Mouse (Mus musculus) limb, embryonic 14.5 days (tissue): ENCODE measurements at regions not wholly inside any gene's neighbourhood (a gene's known extent, or its start where the extent isn't known, plus 50 kb on each side); places are given as distances from the start of the nearest gene placed in this dataset.

Source experiments
- ATAC-seq: fragments of 200-750 bp; cut with Nextera tagmentation; 2 replicates; pipeline ENCODE4 v1.8.0; 2017; ENCODE audit warnings: low read depth, moderate number of reproducible peaks, moderate TSS enrichment; ENCODE audit not compliant: low FRiP score
- DNase-seq: peaks from one replicate; pipeline ENCODE4 v3.0.0-alpha.2; 2015; ENCODE audit warnings: low spot score
- H3K27ac ChIP-seq: fragments of 300-500 bp; sonication (generic); replicated peaks from 2 replicates; pipeline ENCODE4 v1.5.1; 2014; ENCODE audit warnings: low read depth, mild to moderate bottlenecking, low read length, moderate library complexity, mixed read lengths
- H3K27me3 ChIP-seq: fragments of 300-500 bp; sonication (generic); 2 replicates; pipeline ENCODE4 v1.6.1; 2014; ENCODE audit warnings: low read length, mixed read lengths; ENCODE audit not compliant: control insufficient read depth, insufficient read depth
- H3K36me3 ChIP-seq: fragments of 300-500 bp; sonication (generic); 2 replicates; pipeline ENCODE4 v1.6.1; 2014; ENCODE audit warnings: mild to moderate bottlenecking, low read length, moderate library complexity, mixed read lengths; ENCODE audit not compliant: control insufficient read depth, insufficient read depth
- H3K4me1 ChIP-seq: fragments of 300-500 bp; sonication (generic); 2 replicates; pipeline ENCODE4 v1.6.1; 2014; ENCODE audit warnings: antibody characterized with exemption, low read length, mixed read lengths; ENCODE audit not compliant: control insufficient read depth, insufficient read depth
- H3K4me2 ChIP-seq: fragments of 300-500 bp; sonication (generic); replicated peaks from 2 replicates; pipeline ENCODE4 v1.6.1; 2014; ENCODE audit warnings: low read depth, mild to moderate bottlenecking, low read length, moderate library complexity; ENCODE audit not compliant: severe bottlenecking
- H3K4me3 ChIP-seq: fragments of 300-500 bp; sonication (generic); replicated peaks from 2 replicates; pipeline ENCODE4 v1.5.1; 2014; ENCODE audit warnings: low read length
- H3K9ac ChIP-seq: fragments of 300-500 bp; sonication (generic); 2 replicates; pipeline ENCODE4 v1.6.1; 2014; ENCODE audit warnings: mild to moderate bottlenecking, low read depth, low read length, moderate library complexity; ENCODE audit not compliant: severe bottlenecking
- H3K9me3 ChIP-seq: fragments of 300-500 bp; sonication (generic); 2 replicates; pipeline ENCODE4 v1.6.1; 2016; ENCODE audit warnings: low read length; ENCODE audit not compliant: control insufficient read depth
- POLR2A ChIP-seq: fragments of 200-500 bp; IDR thresholded peaks from 2 replicates; pipeline ENCODE4 v1.8.0; 2012; ENCODE audit warnings: inconsistent platforms, mild to moderate bottlenecking, moderate library complexity, borderline replicate concordance; ENCODE audit not compliant: insufficient read depth, insufficient read length; ENCODE audit errors: extremely low read depth
- WGBS: fragments of 180-500 bp; shearing (Covaris S2); extraction: QIAGEN DNeasy Blood & Tissue Kit; methylation state at CpG from one replicate; pipeline ENCODE4 v1.1.7; 2014; 5-methylcytosine and 5-hydroxymethylcytosine counted together

DNA sequence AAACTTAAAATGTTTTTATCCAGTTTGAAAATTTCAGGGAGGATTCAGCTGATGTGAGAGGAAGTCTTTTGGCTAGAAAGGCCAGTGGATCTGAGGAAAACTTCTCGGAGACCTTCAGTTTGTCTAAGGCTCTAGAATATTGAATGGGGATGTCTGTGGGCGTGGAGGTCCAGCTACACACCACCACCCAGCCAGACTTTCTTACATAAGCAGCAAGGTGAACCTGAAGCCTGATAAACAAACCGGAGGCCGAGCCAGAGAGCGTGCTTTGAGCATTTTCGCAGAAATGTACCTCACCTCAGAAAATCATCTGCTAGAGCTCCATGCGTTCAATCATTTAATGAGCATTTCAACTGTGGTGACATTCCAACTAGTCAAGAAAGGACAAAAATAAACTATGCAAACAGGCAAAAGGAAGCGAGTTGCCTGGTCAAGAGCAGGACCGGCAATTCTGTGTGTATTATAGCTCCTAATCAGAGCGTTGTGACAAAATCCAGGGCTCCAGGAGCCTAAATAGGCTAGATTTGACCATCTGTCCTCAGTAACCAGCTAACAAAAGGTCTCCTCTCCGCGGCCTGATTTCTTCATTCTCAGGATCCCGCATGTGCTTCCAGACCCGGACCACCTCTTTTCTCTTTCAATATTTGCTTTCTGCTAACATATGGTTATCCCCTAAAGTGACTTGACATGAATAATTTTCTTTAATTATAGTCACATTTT is 946.5 kb upstream of the Car8 start:
- no peaks in the 10 kb centered on the region for H3K27me3 ChIP-seq
- ATAC-seq, result no peak
- no peaks in the 10 kb centered on the region for H3K9me3 ChIP-seq
- no peak overlapping the region for H3K9ac ChIP-seq
- no peak overlapping the region for H3K27ac ChIP-seq
- H3K4me1 ChIP-seq, result peaks cover 7% of the 10 kb centered on the region
- no peaks in the 10 kb centered on the region for H3K36me3 ChIP-seq
- no peak for DNase-seq
- peak overlapping the region; percentile 42 for H3K4me2 ChIP-seq
- no peak overlapping the region for H3K4me3 ChIP-seq
- no peak for TF ChIP-seq POLR2A
- WGBS, result 21% methylated on average over 14 of the region's 14 CpGs

DNA sequence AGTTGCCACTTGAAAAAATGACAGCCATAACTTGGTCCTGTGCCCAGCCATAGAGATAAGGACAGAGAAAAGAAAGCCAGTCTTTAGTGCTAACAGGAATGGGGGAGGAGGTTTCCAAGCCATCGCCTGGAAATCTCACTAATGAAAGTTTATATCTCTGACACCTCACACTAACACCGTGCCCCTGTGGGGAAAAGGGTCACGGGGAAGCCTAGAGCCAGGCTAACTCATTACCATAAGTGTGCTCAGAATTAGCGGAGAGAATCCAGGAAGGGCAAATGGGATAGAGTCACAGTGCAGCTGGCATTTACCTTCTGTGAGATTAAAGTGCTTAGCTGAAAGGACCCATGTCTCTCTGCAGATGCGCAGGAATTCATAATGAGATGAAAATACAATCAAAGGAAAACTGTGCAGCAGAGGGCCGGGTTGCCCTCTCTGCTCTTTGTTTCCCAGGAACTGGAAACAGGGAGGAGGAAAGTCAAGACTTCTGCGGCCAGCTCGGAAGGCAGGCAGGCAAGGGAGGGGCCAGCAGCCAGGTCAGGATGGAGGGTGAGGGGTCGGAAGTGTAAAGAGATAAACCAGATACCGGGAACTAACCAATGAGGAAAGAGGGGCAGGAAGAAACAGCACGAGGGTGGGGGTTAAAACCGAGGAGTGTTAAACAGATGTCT is 945.7 kb upstream of the Car8 start:
- peak overlapping the region; percentile 26; the same call in 1 of the 2 replicates for H3K9ac ChIP-seq

DNA sequence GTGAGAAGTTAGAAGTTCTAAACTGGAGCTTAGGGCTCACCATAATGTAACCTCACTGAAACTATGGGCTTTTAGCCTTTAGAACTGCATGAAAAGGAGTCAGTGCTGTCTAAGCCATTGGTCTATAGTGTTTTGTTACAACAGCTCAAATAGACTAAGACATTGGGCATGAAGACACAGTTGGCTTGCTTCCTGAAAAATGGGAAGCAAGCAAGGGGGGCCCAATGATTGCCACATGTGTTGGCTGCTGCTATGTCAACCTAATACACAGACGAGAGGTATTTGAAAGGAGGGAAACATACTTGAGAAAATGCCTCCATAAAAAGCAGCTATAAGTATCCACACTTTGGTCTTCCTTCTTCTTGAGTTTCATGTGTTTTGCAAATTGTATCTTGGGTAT is 935.5 kb upstream of the Car8 start:
- Histone ChIP-seq H3K27ac (no peak overlapping the region), H3K4me3 (no peak overlapping the region), H3K4me2 (no peak overlapping the region), H3K4me1 (no peaks in the 10 kb centered on the region), H3K9me3 (no peaks in the 10 kb centered on the region), H3K36me3 (no peaks in the 10 kb centered on the region), H3K27me3 (no peaks in the 10 kb centered on the region), H3K9ac (no peak overlapping the region)
- ATAC-seq (no peak), DNase-seq (no peak)
- TF ChIP-seq POLR2A, result no peak
- WGBS, result 68% methylated on average over 1 of the region's 1 CpGs

More for the DNA sequence above, 945.7 kb upstream of the Car8 start:
- ATAC-seq (no peak), DNase-seq (no peak)
- H3K4me2 ChIP-seq, result peak overlapping the region; percentile 42
- TF ChIP-seq POLR2A, result no peak
- WGBS, result 2% methylated on average over 12 of the region's 12 CpGs
- no peak overlapping the region for H3K27ac ChIP-seq
- peaks cover 7% of the 10 kb centered on the region for H3K4me1 ChIP-seq
- no peaks in the 10 kb centered on the region for H3K27me3 ChIP-seq
- H3K9me3 ChIP-seq, result no peaks in the 10 kb centered on the region
- H3K36me3 ChIP-seq, result no peaks in the 10 kb centered on the region
- no peak overlapping the region for H3K4me3 ChIP-seq

DNA sequence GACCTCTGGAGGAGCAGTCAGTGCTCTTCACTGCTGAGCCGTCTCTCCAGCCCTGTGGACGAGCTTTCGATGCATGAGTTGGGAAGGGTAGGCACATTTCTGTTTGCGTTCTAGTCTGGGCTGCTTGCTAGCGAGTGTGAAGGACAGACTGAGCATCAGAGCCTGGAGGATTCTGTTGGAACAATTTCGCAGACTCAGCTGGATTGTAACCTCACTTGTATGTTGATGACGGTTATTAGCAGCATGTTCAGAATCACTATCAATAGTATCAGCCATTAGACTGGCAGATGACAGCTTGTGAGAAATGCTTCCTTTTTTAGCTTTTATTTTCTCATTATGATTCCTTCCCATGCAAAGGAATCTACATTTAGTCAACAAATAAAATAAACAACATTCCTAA is 923.5 kb upstream of the Car8 start:
- ATAC-seq (no peak), DNase-seq (no peak)
- TF ChIP-seq POLR2A, result no peak
- Histone ChIP-seq H3K4me3 (no peak overlapping the region), H3K9me3 (no peaks in the 10 kb centered on the region), H3K36me3 (no peaks in the 10 kb centered on the region), H3K9ac (no peak overlapping the region), H3K4me2 (no peak overlapping the region), H3K27ac (no peak overlapping the region), H3K27me3 (no peaks in the 10 kb centered on the region), H3K4me1 (no peaks in the 10 kb centered on the region)
- 85% methylated on average over 7 of the region's 7 CpGs for WGBS

DNA sequence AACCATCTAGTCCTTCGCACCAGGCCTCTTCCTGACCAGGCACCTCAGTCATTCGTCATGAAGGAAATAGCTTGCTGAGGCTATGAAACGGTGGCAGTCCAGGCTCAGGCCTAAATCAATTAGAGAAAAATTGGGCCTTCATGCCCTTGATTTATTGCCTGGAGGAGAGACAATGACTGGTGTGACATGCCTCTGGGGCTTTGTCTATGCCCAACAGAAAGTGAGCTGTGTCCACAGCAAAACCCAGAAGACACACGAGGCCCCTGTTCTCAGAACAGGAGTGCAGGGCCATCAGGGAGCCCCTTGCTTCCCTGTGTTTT is 922.9 kb upstream of the Car8 start:
- no peak overlapping the region for H3K4me2 ChIP-seq
- 30% methylated on average over 4 of the region's 4 CpGs for WGBS
- H3K36me3 ChIP-seq, result no peaks in the 10 kb centered on the region
- TF ChIP-seq POLR2A, result no peak
- H3K27ac ChIP-seq, result no peak overlapping the region
- H3K4me3 ChIP-seq, result no peak overlapping the region
- ATAC-seq, result no peak
- no peaks in the 10 kb centered on the region for H3K4me1 ChIP-seq
- H3K9me3 ChIP-seq, result no peaks in the 10 kb centered on the region
- H3K9ac ChIP-seq, result no peak overlapping the region
- H3K27me3 ChIP-seq, result no peaks in the 10 kb centered on the region
- DNase-seq, result no peak
